Mouse (Mus musculus) adrenal gland, postnatal 10 days (tissue): ENCODE measurements around the gene D6Ertd527e. TPM values are rescaled to one million over a fixed set of nuclear protein-coding genes. Genes with fewer than 3 reads are reported as not detected.
A peak's percentile ranks its signal among the peaks of the same experiment; 100 is the strongest.

ENCODE experiments used
- DNase-seq: peaks from one replicate; pipeline ENCODE4 v3.0.0; 2021; ENCODE audit warnings: mixed read lengths
- total RNA-seq, 2 experiments: library from RNA; stranded (reverse); gene quantifications; 2 replicates each; pipeline ENCODE4 v1.2.3; 2021

D6Ertd527e gene
- total RNA-seq, 2 experiments from 2014 or later: 0.12 TPM

GRCm38 (mm10) chr6:87112125-87112524 is 7.6 kb downstream of the D6Ertd527e start:
- DNase-seq: no peak

GRCm38 (mm10) chr6:87115981-87116380 is 11.4 kb downstream of the D6Ertd527e start:
- no peak for DNase-seq

DNA sequence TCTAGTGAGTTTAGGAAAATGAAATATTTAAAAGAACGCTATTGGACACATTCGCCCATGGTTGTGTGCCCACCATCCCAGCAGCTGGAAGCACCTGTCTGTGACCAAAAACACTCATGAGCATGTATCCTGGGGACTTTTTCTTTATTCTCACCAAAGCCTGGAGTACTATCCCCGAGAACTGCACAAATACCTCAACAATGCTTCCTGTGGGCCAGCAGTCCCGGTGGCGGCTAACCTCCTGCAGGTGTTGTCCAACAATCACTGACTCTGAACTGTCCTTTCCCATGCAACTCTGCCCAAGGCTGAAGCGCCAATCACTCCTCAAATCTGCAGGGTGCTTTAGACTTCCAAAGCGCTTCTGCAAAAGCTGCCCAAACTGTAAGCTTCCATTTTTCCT is 12.1 kb downstream of the D6Ertd527e start:
- no peak for DNase-seq

DNA sequence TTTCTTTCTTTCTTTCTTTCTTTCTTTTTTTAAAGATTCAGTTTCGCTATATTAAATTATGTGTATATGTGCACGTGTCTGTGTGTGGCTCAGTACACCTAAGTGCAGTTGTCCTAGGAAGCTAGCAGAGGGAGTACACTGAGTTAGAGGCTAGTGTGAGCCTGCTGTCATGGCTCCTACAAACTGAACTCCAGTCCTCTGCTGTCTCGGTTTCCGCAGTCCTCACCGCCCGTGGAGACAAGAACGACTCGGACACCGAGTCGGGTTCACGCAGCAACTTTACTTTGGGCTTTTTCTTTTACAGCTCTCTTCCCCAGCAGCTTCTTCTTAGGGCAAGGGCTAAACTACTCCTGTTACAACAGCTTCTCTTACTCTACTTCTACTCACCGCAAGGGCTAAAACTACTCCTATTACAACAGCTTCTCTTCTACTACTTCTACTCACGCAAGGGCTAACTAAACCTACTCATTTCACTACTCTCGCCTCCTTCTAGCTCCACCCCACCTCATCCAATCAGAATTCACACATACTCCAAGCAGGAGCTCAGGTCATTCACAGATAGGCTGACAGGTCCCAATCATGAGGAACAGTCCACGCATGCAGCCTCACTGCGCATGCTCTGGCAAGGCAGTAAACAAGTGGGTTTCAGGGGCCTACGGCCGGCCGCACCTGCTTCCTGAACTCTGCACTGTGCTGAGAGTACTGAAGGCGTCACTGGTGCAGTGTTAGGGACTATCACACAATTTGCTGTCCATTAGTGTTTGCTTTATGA is 14.7 kb downstream of the D6Ertd527e start:
- DNase-seq: no peak

DNA sequence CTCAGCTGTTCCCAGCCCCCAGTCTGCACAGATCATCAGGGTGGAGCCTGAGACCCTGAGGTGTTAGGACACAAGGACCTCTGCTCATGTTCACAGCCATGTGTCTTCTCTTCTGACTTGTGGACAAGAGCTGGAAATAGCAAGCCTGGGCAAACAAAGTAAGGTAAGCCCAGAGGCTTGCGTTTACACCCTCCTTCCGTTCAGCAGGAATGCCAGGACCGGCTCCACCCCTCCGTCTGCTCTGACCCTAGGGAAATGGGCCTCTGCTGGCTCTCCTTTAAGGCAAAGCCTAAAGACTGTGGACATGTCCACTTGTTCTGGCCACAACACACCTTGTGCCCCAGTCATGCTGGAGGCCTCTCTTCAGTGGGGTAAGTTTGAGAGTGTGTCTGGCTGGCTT is 15.4 kb downstream of the D6Ertd527e start:
- no peak for DNase-seq

DNA sequence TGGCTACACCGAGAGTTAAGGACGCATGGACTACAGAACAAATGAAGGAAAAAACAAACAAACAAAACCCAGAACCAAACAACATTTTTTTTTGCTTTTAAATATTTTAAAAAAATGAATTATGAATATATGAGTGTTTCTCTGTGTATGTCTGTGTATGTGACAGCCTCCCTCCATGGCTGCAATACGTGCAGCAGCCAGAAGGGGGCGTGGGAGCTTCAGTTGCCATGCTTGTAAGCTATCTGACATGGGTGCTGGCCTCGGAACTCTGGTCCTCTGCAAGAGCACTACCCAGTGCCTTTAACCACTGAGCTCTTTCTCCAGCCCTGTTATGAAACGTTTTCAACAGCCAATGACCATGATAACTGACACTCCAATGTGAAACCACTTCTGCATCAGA is 16.1 kb downstream of the D6Ertd527e start:
- DNase-seq: no peak

DNA sequence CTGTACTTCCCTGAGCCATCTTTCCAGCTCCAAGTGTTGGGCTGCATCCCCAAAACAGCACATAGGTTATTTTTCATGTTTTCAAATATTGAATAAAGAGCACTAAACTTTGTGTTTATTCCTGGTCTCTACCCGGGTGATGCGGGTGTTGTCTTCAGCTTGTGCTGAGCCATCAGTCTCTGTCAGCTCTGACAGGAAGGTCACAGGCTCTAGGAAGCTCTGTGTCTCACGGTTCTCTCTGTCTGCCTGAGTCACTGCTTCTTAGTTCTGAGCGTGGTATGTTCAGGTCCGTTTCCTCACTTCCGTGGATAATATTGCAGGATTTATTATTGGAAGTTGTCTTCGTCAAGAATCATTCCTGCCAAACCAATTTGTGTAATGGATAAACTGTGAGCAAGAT is 17.4 kb downstream of the D6Ertd527e start:
- no peak for DNase-seq

- DNase-seq: no peak
Observed at GRCm38 (mm10) chr6:87123406-87123805, 18.9 kb downstream of the D6Ertd527e start.

- DNase-seq: no peak
Observed at GRCm38 (mm10) chr6:87123973-87124372, 19.4 kb downstream of the D6Ertd527e start.

DNA sequence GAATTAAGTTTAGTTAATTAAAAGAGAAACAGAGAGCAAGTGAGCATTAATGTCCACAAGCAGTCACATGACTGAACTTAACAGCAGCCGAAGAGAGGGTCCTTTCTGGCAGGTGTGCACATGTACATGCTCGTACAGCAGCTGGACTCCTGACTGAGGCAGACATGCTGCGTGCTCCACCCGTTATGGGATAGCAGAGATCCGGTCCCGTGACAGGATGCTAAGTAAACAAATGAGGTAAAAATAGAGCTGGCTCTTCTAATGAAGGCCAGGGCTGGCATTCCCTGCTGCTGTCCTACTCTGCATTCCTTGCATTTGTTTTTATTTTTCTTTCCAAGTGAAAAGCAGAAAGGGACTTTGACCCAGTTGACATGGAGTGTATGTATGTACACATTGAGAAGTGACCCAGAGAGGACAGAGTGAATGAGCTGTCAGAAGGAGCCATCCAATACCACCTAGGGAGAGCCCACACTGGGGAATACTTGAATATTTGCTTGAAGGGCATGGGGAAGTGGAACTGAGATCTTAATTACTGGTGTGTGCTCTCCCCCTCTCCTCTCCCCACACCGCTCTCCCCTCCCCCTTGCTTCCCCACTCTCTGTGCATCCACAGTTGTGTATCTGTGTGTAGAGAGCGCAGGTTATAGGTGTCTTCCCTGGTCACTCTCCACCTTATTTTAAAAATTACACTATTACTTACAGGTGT is 22.7 kb downstream of the D6Ertd527e start:
- no peak for DNase-seq

DNA sequence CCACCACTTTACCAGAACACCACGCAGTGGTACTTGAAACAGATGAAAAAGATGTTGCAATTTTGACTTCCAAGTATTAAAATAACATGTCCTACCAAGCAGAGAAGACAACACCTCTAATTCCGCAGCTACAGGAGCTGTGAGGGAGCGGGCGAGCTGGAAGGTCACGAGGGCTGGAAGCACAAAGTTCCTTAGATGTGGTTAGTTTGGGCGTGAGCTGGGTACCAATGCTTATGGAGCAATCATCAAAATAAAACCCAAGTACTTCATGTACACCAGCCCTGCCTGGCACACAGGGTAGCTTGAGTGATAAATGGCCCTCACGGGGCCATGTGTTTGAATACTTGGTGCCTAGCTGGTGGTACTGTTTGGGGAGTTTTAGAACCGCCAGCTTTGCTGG is 25.3 kb downstream of the D6Ertd527e start:
- DNase-seq: no peak

- DNase-seq: no peak
Observed at GRCm38 (mm10) chr6:87130628-87131027, 26.1 kb downstream of the D6Ertd527e start.

DNA sequence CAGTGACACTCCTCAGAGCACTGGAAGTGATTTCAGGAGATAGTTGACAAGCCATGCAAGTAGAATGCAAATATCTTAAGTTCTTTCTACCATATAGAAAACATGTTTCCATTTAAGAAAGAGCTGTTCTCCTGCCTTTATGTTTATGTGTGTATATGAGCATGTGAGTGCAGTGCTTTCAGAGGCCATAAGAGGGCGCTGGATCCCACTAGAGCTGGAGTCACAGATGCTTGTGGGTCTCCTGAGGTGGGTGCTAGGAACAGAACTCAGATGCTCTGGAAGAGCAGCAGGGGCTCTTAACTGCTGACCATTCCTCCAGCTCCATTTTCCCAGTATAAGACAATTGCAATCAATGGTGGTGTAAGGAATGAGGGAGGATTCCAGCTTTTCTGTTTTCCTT is 26.5 kb downstream of the D6Ertd527e start:
- DNase-seq: no peak

GRCm38 (mm10) chr6:87133520-87133919 is 29.0 kb downstream of the D6Ertd527e start:
- DNase-seq: no peak

GRCm38 (mm10) chr6:87133966-87134546 is 29.5 kb downstream of the D6Ertd527e start:
- no peak for DNase-seq

GRCm38 (mm10) chr6:87138479-87138878 is 33.9 kb downstream of the D6Ertd527e start:
- DNase-seq: no peak

GRCm38 (mm10) chr6:87139796-87140553 is 35.4 kb downstream of the D6Ertd527e start:
- no peak for DNase-seq

DNA sequence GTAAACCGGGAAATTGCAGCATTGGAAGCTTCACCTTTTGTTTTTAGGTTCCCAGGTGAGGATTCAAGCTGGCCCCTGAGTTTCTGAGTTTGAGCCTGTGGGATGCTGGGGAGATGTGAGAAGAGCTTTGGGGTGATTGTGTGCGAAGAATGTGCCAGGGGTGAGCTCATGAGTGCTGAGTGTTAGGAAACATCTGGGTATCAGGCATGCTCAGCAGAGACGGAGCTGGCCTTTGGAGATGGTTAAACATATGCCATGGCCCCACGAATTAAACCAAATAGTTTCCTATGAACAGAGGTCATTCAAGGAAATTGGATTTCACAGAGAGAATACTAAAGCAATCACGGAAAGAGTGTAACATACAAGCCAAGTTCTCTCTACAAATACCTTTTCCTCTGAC is 37.7 kb downstream of the D6Ertd527e start:
- no peak for DNase-seq

- DNase-seq: peak; percentile 42
Observed at GRCm38 (mm10) chr6:87143594-87143993, 39.0 kb downstream of the D6Ertd527e start.

GRCm38 (mm10) chr6:87147921-87148320 is 43.4 kb downstream of the D6Ertd527e start:
- DNase-seq: no peak

GRCm38 (mm10) chr6:87150471-87150870 is 45.9 kb downstream of the D6Ertd527e start:
- no peak for DNase-seq

DNA sequence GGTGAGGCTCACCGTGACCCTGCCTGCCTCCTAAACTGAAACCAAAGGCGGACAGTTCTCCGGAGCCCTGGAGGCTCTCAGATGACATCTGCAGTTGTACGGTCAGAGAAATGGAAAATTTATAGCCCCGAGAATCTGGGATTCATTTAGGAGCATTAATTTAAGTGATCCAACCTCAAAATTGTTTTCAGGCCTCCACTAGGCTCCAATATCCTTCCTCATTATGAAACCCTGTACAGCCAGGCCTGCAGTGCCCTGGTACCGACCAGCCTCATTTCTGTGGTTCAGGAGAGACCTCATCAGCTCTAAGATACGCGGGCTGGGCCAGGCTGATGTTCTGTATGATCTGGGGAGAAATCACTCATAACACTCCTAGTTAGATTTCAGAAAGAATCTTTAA is 46.9 kb downstream of the D6Ertd527e start:
- DNase-seq: no peak
